Comparison of ENCODE assay signal across 20 mouse cellular contexts in the genomic region with DNA sequence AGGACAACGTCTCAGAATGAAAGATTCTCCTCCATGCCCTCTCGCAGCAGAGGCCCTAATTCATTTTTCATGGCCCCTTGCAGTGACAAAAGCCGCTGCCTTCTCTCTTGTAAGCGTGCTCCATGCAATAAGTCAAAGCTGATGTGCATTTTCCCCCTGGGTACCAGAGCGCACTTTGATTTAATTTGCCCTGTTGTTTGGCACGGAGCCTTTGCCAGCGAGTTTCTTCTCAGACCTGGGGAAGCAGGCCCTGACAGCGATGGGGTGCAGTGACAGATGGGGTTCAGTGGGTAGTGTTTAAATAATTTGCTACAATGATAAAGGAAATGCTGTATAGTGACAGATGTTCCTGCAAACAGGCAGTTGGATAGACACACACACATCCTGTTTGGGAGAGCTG.
DNase-seq lines count a peak whose midpoint lies in the region; ATAC-seq lines count a peak whose summit lies in the region.
"Had no signal": no experiment of that assay in that cellular context is flagged by ENCODE, and none has a peak within 500 bp of the region (broad histone marks: within the 10 kb centered on the region; RNA-seq: fewer than 3 reads in every experiment).

No protein-coding gene starts in this region.

- H3K9me3 ChIP-seq in midbrain, embryonic 16.5 days (replicated peaks; ENCODE audit: control insufficient read depth, low read length, poor library complexity, severe bottlenecking), result no peaks in the 10 kb centered on the region
- no peaks in the 10 kb centered on the region for H3K9me3 ChIP-seq in midbrain, embryonic 10.5 days (replicated peaks)
- H3K9me3 ChIP-seq in hindbrain, embryonic 15.5 days, result no peaks in the 10 kb centered on the region
- no peaks in the 10 kb centered on the region for H3K9me3 ChIP-seq in neural tube, embryonic 13.5 days
- H3K9me3 ChIP-seq: embryonic facial prominence, embryonic 12.5 days; heart, embryonic 12.5 days had no signal

- H3K27ac ChIP-seq in midbrain, embryonic 16.5 days (ENCODE audit: low read length), result no peak overlapping the region
- no peak overlapping the region for H3K27ac ChIP-seq in midbrain, embryonic 10.5 days (replicated peaks)
- H3K27ac ChIP-seq in hindbrain, embryonic 15.5 days (replicated peaks), result peak overlapping the region; percentile 2; the same call in 1 of the 2 replicates
- peak overlapping the region; percentile 34 for H3K27ac ChIP-seq in neural tube, embryonic 13.5 days (replicated peaks)
- H3K27ac ChIP-seq: embryonic facial prominence, embryonic 12.5 days; left cerebral cortex, adult 2 months had no signal

- peaks cover 7% of the 10 kb centered on the region for H3K4me1 ChIP-seq in midbrain, embryonic 16.5 days (ENCODE audit: control insufficient read depth, insufficient read depth, low read length)
- H3K4me1 ChIP-seq in midbrain, embryonic 10.5 days, result peaks cover 8% of the 10 kb centered on the region; the same call in 1 of the 2 replicates
- peaks cover 11% of the 10 kb centered on the region for H3K4me1 ChIP-seq in hindbrain, embryonic 15.5 days (replicated peaks)
- H3K4me1 ChIP-seq in neural tube, embryonic 13.5 days (replicated peaks), result peaks cover 16% of the 10 kb centered on the region
- H3K4me1 ChIP-seq: embryonic facial prominence, embryonic 12.5 days; heart, embryonic 12.5 days had no signal

- H3K36me3 ChIP-seq in midbrain, embryonic 16.5 days (ENCODE audit: control insufficient read depth, insufficient read depth, low read length), result no peaks in the 10 kb centered on the region
- H3K36me3 ChIP-seq in midbrain, embryonic 10.5 days, result no peaks in the 10 kb centered on the region
- no peaks in the 10 kb centered on the region for H3K36me3 ChIP-seq in hindbrain, embryonic 15.5 days
- no peaks in the 10 kb centered on the region for H3K36me3 ChIP-seq in neural tube, embryonic 13.5 days
- H3K36me3 ChIP-seq: embryonic facial prominence, embryonic 12.5 days; heart, embryonic 12.5 days had no signal

- no peak overlapping the region for H3K4me2 ChIP-seq in midbrain, embryonic 16.5 days (ENCODE audit: low read length)
- H3K4me2 ChIP-seq in hindbrain, embryonic 15.5 days, result no peak overlapping the region
- no peak overlapping the region for H3K4me2 ChIP-seq in neural tube, embryonic 13.5 days
- H3K4me2 ChIP-seq: embryonic facial prominence, embryonic 12.5 days; heart, embryonic 12.5 days; liver, embryonic 11.5 days had no signal

- DNase-seq in layer of hippocampus, adult 11-12 months (ENCODE audit: low spot score), result peak; percentile 16
- DNase-seq in layer of hippocampus, postnatal 25 days (ENCODE audit: extremely low spot score in 1 of 2, low spot score in 1 of 2), result no peak
- DNase-seq in midbrain, embryonic 10.5 days (ENCODE audit: low spot score), result no peak
- no peak for DNase-seq in embryo, embryonic 10.5 days (ENCODE audit: low spot score)
- DNase-seq: cerebellum, adult 9-10 months; forebrain, postnatal 0 days; kidney, postnatal 36 days; lung, adult 2 months; lung, postnatal 36 days; right cerebral cortex, postnatal 25 days; thymus, postnatal 36 days had no signal

- WGBS in midbrain, embryonic 16.5 days, result 54% methylated on average over 8 of the region's 8 CpGs
- WGBS in midbrain, embryonic 10.5 days, result 86% methylated on average over 8 of the region's 8 CpGs
- WGBS in hindbrain, embryonic 15.5 days, result 21% methylated on average over 8 of the region's 8 CpGs
- 15% methylated on average over 8 of the region's 8 CpGs for WGBS in neural tube, embryonic 13.5 days

- no peak overlapping the region for H3K9ac ChIP-seq in midbrain, embryonic 16.5 days (ENCODE audit: low read depth, low read length)
- H3K9ac ChIP-seq in hindbrain, embryonic 15.5 days, result no peak overlapping the region
- H3K9ac ChIP-seq in neural tube, embryonic 13.5 days, result no peak overlapping the region
- H3K9ac ChIP-seq: embryonic facial prominence, embryonic 12.5 days; forebrain, postnatal 0 days; heart, embryonic 12.5 days had no signal

- H3K27me3 ChIP-seq in midbrain, embryonic 16.5 days (ENCODE audit: control insufficient read depth, insufficient read depth, low read depth, low read length), result no peaks in the 10 kb centered on the region
- no peaks in the 10 kb centered on the region for H3K27me3 ChIP-seq in midbrain, embryonic 10.5 days (ENCODE audit: low read depth, poor library complexity, severe bottlenecking)
- H3K27me3 ChIP-seq in hindbrain, embryonic 15.5 days, result no peaks in the 10 kb centered on the region
- H3K27me3 ChIP-seq in neural tube, embryonic 13.5 days, result no peaks in the 10 kb centered on the region
- H3K27me3 ChIP-seq: embryonic facial prominence, embryonic 12.5 days; heart, embryonic 12.5 days had no signal

- 0 out of 2 replicates have a peak, but pooled peaks have one; percentile 32 for ATAC-seq in midbrain, embryonic 16.5 days
- peak; percentile 23; the same call in 1 of the 2 replicates for ATAC-seq in hindbrain, embryonic 15.5 days (ENCODE audit: low FRiP score, low read depth)
- peak; percentile 75 for ATAC-seq in neural tube, embryonic 13.5 days (ENCODE audit: low read depth)
- ATAC-seq: forebrain, postnatal 0 days had no signal

- no peak overlapping the region for H3K4me3 ChIP-seq in midbrain, embryonic 16.5 days (ENCODE audit: low read depth, low read length)
- H3K4me3 ChIP-seq in midbrain, embryonic 10.5 days, result no peak overlapping the region
- no peak overlapping the region for H3K4me3 ChIP-seq in hindbrain, embryonic 15.5 days
- H3K4me3 ChIP-seq in neural tube, embryonic 13.5 days, result no peak overlapping the region
- H3K4me3 ChIP-seq: embryonic facial prominence, embryonic 12.5 days; erythroblast, embryonic 14.5 days; heart, embryonic 12.5 days; left cerebral cortex, adult 2 months; myocyte had no signal

Comparison
In these comparisons a context has a peak if more than half of its experiments do, and no peak if none do; other contexts are left out.
1. ATAC-seq: peak in every context shown above with its lines; median percentile 75 in neural tube, embryonic 13.5 days; 32 in midbrain, embryonic 16.5 days; 23 in hindbrain, embryonic 15.5 days.
2. H3K27ac ChIP-seq: peak in hindbrain, embryonic 15.5 days (single experiment) and neural tube, embryonic 13.5 days (single experiment); none in midbrain, embryonic 16.5 days (single experiment) and midbrain, embryonic 10.5 days (single experiment).